Mouse (Mus musculus): ENCODE data around the gene Msantd1.
"Not testable (repeated sequence)": the region's sequence is repeated elsewhere in the genome, so short reads cannot be mapped to it uniquely, and the experiment has no call there.

Msantd1 gene

DNA sequence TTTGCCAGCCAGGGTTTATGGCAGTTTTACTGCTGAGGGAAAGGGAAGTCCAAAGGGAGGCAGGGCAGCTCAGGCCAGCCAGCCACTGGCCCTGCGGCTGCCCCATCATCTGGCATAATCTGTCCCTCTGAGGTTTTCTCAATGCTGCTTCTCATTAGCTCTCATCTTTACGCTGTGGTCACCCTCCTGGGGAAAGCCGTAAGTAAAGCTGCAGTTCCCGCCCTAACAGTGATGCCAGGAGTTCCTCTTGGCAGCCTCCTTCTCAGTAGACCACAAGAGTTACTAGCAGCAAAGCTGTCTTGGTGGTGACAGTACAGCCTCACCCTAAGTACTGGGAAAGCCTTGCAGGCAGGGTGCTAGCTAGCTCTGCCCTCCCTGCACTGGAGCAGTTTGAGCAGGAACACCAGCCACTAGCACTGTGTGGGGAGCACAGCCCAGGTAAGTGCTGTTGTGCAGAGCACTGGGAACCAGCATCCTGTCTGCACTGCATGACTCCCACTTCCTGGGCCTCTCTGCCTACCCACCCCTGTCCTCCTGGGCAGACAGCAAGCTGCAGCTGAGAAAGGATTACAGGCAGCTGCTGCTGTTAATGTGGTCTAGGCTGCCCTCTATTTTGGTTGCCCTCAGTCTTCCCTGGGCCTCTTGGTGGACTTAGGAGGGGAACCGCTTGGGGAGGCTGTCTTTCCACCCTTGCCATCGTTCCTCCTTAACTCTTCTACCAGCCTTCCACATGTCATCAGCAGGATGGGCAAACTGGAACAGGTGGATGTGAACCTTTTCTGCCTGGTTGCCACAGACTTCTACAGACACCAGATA lies at the start of gene Msantd1:
Msantd1 (plus strand) TSS at position 103 of the 816 bp plus-strand sequence.
- DNase-seq (ENCODE audit: low spot score in 2 of 2): no peak

DNA sequence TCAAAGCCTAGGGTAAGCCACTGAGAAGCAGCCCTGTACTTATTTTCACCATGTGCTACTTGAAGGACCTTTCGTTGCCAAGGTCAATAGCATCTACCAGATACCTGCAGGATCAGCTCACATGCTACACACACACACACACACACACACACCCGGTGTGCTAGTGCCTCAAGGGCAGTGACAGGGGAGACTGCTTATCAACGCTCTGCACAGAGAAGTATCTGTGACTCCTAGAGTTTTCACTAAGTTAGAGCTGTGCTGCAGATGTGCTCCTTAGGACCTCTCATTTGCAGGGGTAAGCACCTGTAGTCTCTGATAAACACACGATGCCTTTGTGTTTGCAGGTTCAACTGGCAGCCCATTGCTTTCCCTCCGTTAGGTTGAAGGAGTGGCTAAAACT lies 42.4 kb upstream of the Msantd1 start:
- DNase-seq (ENCODE audit: low spot score in 2 of 2): no peak

DNA sequence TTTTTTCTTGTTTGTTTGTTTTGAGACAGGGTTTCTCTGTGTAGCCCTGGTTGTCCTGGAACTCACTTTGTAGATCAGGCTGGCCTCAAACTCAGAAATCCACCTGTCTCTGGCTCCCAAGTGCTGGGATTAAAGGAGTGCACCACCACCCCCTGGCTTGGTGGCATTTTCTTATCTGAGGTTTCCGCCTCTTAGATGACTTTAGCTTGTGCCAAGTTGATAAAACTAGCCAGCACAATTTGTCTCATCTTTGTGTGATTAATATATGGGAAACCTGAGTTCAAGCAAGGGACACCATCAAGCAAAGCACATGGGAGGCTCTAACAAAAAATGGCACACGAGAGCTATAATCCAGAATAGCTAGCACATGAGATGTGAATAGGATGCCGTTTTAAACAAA lies 27.5 kb upstream of the Msantd1 start:
- DNase-seq (ENCODE audit: low spot score in 2 of 2): not testable (repeated sequence)

DNA sequence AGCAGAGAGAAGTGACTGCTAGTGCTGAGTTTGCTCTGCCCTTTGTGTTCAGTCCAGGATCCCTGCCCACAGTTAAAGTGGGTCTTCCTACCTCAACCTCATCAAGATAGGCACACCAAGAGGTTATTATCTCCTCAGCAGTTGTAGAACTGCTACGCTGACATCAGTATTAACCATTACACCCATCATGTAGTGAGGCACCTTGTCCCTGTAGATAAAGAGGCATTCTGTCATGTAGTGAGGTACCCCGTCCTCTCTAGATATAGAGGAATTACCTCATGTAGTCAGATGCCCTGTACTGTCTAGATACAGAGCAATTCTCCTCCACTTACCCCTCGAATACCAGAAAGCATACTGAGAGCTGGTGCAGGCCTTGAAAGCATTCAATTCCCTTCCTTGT lies 26.8 kb upstream of the Msantd1 start:
- DNase-seq (ENCODE audit: low spot score in 2 of 2): no peak

DNA sequence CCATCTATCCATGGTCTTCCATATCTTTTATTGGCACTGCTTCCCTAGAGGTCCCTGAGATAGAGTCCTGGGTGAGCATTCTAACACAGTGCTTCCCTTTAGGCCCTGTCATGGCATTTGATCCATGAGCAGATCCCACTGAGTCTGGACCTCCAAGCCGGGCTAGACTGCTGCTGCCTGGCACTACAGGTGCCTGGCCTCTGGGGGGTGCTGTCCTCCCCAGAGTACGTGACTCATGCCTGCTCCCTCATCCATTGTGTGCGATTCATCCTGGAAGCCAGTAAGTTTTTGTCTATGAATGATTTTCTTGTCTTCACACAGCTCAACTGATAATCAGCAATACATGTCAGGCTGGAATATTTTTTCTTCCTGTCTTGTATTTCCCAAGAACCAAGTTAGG lies 22.6 kb upstream of the Msantd1 start:
- no peak for DNase-seq (ENCODE audit: low spot score in 2 of 2)

DNA sequence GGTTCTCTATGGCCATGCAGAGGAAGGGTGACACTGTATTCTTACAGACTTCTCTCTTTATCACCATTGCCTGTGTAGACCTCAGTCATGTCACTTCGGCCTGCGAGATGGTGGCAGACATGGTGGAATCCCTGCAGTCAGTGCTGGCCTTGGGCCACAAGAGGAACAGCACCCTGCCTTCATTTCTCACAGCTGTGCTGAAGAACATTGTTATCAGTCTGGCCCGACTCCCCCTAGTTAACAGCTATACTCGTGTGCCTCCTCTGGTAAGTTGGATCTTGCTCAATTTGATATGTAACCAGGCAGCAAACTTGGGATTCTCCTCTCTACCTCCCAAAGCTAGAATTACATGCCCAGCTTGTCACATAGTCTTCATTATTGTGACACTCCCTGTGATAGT lies 18.6 kb upstream of the Msantd1 start:
- DNase-seq (ENCODE audit: low spot score in 2 of 2): no peak

DNA sequence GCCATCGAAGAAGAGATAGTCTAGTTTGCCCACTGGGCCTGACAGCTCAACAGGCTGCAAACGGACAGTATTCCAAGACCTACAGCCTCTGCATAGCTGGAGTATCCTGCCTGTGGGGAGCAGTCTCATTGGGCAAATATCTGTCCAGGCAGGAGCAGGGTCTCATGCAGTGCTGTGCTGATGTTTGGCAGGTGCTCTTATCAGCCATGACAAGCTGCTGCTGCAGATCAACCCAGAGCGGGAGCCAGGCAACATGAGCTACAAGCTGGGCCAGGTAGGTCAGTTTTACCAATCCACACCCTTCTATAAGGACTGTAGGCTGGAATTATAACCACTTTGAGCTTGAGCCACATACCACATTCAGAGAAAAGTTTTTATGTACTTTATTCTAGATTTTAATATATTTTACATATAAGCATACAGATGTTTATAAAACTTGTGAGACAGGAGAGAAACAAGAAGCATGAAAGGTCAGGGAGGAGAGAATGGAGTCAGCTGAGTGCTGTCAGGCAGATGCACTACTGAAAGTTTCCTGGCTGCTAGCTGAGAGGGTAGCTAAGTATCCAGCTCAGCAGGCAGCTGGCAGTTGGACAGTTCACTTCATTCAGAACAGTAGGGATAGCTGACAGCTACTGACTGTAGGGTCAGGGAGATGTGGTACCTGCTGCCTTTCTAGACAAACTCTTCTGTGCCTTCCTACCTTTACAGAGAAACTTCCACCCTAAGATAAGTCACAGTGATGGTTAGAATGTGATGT lies 10.9 kb upstream of the Msantd1 start:
- no peak for DNase-seq (ENCODE audit: low spot score in 2 of 2)

DNA sequence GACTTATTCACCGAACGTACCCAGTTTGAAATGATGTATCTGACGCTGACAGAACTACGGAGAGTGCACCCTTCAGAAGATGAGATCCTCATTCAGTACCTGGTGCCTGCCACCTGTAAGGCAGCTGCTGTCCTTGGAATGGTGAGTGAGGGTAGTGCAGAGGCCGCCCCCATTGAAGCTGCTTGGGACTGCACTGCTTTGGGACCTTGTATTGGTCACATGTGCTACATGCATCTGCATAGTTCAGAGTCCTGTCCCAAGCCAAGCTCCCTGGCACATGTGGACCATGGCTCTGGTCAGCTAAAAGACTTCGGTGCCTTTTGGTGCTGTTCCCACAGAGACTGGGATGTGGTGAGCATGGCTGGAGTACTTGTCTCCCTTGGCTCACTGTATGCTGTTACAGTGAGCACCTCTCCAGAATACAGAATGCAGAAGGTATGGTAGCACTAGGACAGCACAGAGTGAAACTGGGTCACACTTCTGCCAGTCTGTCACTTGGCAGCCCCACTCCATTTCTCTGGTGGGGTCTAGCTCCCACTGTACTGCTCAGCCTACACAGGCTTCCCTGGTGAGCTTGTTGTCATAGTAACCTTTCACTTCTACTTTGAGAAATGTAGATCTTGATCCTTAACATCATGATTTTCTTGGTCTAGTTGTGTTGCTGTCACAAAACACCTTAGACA lies 7.9 kb upstream of the Msantd1 start:
- DNase-seq (ENCODE audit: low spot score in 2 of 2): no peak

DNA sequence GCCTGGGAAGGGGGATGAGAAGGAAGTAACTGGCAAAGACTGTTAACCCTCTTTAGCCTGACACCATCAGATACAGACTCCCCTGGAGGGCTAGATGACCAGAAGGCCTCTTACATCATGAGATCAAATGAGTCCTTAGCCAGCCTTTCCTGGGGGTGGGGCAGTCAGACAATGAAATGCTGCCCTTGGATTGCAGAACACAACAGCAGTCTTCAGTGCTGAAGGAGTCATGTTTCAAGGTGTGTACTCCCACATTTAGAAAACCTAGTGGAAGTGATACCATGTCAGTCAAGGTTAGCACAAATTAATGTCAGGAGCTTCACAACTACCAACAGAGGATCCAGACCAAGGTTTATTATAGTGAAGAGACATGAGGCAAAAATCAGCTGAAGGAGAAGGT lies 5.4 kb upstream of the Msantd1 start:
- DNase-seq (ENCODE audit: low spot score in 2 of 2): no peak

DNA sequence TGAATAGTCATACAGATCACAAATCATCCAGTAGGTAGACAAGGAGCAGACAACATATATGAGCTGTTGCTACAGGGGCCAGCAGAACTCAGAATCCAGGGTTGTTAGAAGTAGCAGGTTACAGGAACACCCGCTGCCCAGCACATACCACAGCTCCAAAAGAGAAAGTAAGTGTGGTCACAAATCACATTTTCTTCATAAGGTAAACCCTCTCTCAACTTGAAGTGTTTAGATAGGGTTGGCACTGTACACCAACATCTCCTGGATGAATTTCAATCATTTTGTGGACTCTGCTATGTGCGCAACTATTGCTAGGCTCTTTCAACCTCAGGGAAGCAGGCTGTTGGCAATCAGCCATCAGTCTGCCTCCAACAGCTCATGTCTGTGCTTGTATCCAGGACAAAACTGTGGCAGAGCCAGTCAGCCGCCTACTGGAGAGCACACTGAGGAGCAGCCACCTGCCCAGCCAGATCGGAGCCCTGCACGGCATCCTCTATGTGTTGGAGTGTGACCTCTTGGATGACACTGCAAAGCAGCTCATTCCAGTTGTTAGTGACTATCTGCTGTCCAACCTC lies 4.9 kb upstream of the Msantd1 start:
- peak in 1 of 2 experiments; percentile 31 for DNase-seq (ENCODE audit: low spot score in 2 of 2)

DNA sequence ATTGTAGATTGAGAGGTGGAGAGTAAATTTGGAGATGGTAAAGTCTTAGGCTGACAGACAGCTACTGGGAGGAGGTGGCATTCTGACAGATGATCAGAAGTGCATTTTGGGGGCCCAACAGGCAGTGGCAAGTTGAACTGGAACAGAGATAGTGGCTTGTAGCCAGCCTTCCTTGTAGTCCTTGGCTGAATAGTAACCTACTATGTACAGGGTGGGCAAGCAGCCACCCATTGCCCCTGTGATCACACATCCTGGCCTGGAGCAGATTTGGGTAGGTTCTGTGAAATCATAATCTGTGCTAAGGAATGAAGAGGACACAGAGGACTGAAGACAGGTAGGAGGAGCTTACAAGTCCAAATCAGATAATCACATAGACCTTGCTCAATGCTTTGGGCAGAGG lies 3.4 kb upstream of the Msantd1 start:
- DNase-seq (ENCODE audit: low spot score in 2 of 2): no peak

DNA sequence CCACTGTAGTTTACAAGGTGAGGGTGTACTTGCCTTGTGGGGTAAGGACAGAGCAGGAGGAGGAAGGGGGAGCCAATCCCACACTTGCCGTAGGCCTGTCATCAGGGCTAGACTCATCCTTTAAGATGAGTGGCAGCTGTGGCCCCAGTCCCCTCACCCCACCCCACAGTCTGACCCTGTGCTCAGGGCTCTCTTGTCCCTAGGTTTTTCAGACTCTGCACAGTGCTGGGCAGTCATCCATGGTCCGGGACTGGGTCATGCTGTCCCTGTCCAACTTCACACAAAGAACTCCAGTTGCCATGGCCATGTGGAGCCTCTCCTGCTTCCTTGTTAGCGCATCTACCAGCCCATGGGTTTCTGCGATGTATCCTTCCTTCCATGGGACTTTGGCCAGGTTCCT lies 582 bp upstream of the Msantd1 start:
- no peak for DNase-seq (ENCODE audit: low spot score in 2 of 2)

DNA sequence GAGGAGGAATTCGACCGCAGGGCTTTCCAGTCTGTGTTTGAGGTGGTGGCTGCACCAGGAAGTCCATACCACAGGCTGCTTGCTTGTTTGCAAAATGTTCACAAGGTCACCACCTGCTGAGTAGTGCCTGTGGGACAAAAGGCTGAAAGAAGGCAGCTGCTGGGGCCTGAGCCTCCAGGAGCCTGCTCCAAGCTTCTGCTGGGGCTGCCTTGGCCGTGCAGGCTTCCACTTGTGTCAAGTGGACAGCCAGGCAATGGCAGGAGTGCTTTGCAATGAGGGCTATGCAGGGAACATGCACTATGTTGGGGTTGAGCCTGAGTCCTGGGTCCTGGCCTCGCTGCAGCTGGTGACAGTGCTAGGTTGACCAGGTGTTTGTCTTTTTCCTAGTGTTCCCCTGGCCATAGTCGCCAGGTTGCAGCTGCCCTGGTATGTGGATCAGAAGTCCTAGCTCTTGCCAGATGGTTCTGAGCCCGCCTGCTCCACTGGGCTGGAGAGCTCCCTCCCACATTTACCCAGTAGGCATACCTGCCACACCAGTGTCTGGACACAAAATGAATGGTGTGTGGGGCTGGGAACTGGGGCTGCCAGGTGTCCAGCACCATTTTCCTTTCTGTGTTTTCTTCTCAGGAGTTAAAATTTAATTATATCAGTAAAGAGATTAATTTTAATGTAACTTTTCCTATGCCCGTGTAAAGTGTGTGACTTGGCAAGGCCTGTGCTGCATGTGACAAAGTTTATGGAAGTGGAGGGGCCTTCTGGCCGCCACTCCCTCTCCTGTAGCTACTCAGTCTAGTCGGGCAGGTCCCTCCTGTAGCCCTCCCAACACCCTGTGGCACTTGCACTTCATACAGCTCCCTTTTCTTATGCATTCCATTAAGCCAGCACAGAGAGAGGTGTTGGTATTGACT lies 1.2 kb downstream of the Msantd1 start:
- DNase-seq (ENCODE audit: low spot score in 2 of 2): no peak

DNA sequence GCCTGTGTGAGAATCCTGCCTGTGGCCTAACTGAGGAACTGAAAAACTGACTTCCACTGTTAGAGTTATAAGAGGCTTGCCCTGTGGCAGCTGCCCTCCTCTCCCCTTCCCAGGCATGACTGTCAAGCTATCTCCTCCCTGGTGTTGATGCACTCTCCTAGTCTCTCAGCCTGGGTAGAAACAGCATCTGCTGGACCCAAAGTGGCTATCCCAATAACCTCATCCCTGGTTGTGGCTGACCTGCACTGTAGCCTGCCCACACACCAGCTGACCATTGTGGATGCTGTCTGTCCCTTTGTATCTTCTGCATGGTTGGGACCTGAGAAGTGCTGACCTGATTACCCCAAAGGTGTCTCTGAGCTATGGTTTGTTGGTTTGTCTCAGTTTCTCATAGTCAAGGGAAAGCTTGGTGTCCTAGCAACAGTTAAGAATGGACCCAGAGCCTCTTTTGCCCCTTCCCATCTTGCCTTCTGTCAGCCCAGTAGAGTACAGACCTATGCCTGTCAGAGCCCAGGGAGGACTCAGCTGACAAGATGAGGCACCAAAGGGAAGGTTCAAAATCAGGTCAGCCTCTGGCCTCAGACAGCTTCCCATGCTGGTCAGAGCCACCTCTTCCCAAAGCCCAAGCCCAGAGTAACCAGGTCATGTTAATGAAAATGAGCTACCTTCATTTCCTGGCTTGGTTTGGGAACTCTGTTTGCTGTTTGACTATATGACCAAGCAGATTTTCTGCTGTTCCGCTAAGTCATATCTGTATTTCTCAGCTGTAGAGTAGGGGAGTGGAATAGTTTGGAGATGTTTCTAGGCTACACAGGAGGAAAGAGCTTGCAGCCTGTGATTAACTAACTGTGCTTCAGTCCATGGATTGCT lies 2.1 kb downstream of the Msantd1 start:
- no peak for DNase-seq (ENCODE audit: low spot score in 2 of 2)

DNA sequence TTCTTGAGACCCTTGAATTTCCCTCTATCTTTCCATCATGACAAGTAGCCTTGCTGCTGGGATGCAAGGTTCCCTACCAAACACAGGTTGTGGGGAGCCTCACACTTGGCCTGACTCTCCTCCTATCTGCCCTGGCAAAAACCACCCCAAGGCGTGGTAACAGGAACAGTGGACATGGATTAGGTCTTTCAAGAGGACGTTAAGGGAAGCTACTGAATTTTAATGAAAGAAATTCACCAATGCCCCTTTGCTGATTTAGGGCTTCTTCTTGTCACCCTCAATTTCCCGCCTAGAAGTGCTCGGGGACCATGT lies 2.6 kb downstream of the Msantd1 start:
- DNase-seq (ENCODE audit: low spot score in 2 of 2): no peak

DNA sequence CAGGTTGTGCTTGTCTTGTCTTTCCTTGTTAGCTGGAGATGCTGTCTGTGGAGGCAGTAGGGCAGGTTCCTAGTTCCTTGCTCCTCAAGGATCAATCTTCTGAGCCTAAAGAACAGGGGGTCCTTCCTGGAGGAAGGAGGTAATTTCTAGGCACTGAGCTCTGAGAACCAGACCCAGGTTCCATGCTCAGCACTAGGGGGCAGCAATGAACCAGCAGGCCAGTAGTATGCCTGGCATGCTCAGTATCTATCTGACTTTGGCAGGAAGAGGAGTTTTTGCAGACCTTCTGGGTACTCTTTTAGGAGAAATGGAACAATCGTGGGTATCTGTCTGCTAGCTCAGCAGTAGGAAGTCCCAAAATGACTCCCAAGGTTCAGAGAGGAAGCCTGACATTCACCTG lies 8.0 kb downstream of the Msantd1 start:
- DNase-seq (ENCODE audit: low spot score in 2 of 2): peak; percentile 55 to 70

DNA sequence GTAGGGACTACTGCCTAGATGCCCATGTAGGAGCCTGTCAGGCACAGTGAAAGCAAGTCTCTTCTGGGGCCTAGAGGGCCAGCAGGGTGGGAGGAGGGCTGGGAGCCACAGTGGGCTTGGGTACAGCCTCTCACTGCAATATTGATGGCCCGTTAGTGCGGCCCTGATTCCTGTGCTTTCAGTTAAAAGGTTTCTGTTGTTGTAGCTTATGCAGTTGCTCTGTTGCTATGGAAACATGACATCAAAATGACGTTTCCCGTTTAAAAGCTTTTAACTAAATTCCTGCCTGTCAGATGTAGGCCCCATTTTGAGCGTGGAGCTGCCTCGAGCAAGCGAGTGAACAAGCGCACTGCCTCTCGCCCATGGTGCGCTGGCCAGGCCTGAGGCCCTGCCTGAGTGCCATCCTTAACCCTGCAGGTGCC lies 9.4 kb downstream of the Msantd1 start:
- DNase-seq (ENCODE audit: low spot score in 2 of 2): no peak

DNA sequence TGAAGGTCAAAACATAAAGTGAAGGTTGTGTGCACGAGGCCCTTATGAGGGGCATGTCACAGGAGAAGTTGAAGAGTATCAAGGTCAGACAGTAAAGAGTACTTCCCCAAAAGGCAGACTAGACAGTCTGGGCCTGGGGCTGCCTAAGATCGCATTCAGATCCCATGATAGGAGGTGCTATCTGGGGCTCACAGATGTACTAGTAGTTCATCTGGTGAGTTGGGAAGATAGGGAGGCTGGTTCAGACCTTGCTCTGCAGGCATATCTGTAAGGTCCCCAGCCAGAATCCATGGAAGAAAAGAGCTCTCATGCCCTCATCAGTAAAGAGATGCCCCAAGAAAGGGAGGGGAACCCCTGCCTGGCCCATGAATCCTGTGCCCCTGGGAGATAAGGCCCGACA lies 11.0 kb downstream of the Msantd1 start:
- no peak for DNase-seq (ENCODE audit: low spot score in 2 of 2)

DNA sequence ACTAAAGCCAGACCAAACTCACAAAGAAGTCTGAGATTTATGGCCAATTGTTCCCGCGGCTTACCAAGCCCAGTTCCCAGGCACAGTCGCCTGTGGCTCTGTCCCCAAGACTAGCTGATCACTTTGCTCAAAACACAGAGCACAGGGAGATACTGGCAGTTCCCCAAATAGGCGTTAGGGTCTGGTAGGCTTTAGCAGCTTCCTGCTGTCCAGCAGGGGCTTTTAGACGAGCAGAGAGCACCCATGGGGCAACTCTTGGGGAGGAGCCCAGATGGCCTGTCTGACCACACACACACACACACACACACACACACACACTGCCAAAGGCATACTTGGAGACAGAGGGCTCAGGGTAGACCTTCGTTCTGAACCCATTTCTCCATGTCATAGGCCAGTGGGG lies 14.7 kb downstream of the Msantd1 start:
- no peak for DNase-seq (ENCODE audit: low spot score in 2 of 2)

DNA sequence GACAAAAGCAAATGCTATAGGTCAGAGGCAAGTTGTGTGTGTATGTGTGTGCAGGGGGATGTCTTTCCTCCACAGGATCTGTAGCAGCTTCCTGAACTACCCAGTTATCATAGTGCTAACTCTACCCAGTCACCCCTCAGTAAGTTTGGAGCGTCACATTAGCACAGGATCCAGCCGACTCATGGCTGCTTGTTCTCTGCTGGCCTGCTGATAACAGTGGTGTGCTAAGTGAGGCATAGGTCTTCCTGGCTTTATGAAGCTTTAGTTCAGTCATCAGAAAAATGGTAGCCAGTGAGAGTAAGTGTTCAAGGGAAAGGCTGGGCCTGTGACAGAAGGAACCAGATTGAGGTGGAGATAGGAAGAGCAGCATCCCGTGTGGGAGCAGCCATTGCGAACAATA lies 16.1 kb downstream of the Msantd1 start:
- DNase-seq (ENCODE audit: low spot score in 2 of 2): no peak
